Mouse (Mus musculus): Measurements from ENCODE around the gene Filip1l. TPM values are rescaled to one million over a fixed set of nuclear protein-coding genes. Genes with fewer than 3 reads are reported as not detected.
"Not testable (repeated sequence)": the region's sequence is repeated elsewhere in the genome, so short reads cannot be mapped to it uniquely, and the experiment has no call there.

Gene Filip1l
- polyA plus RNA-seq, 1 experiment from 2014 or later, result 26.0 TPM

DNA sequence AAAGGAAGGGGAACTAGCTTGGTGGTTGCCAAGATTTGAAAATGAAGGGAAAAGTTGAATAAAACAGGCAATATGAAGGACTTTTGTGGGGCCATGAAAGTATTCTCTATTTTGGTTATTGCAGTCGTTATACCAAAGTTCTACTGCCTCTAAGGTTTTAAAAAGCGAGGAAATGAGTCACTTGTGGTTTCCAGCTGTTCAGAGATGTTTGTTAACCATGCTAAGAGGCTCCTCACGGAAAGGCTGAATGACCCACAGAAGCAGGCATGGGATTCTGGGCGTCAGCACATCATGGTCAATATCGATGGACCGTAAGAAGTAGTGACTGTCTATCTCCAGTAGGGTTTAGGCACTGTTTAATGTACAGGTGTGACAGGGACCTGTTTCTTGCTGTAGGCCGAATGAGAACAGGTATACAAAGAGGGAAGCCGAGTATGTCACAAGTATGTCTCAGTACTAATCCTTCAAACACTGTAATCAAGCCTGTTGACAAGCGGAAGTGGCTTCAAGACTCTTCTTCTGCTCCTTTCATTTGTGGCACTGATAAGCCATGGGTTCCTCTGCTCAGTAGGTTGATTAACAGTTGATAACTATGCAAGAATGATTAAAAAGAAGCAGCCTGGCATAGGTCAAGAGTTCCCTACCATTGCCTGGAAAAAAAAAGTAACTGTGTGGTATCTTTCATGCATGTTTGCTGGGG is 25.9 kb downstream of the Filip1l start:
- H3K9me3 ChIP-seq (replicated peaks; ENCODE audit: control insufficient read depth, low read length), result no peaks in the 10 kb centered on the region
- H3K9ac ChIP-seq (ENCODE audit: low read depth, low read length), result no peak overlapping the region
- no peaks in the 10 kb centered on the region for H3K36me3 ChIP-seq (ENCODE audit: control insufficient read depth, insufficient read depth, low read length)
- no peak overlapping the region for H3K27ac ChIP-seq (ENCODE audit: low read depth, low read length)
- WGBS (ENCODE audit: insufficient replicate concordance), result 80% methylated on average over 9 of the region's 9 CpGs
- no peak overlapping the region for H3K4me3 ChIP-seq (ENCODE audit: low read depth, low read length)
- no peaks in the 10 kb centered on the region for H3K27me3 ChIP-seq (ENCODE audit: control insufficient read depth, insufficient read depth, low read length)
- H3K4me2 ChIP-seq, result no peak overlapping the region
- no peak for ATAC-seq (replicated peaks; ENCODE audit: insufficient number of reproducible peaks, low FRiP score, low TSS enrichment)
- no peaks in the 10 kb centered on the region for H3K4me1 ChIP-seq (ENCODE audit: control insufficient read depth, insufficient read depth, low read length)

DNA sequence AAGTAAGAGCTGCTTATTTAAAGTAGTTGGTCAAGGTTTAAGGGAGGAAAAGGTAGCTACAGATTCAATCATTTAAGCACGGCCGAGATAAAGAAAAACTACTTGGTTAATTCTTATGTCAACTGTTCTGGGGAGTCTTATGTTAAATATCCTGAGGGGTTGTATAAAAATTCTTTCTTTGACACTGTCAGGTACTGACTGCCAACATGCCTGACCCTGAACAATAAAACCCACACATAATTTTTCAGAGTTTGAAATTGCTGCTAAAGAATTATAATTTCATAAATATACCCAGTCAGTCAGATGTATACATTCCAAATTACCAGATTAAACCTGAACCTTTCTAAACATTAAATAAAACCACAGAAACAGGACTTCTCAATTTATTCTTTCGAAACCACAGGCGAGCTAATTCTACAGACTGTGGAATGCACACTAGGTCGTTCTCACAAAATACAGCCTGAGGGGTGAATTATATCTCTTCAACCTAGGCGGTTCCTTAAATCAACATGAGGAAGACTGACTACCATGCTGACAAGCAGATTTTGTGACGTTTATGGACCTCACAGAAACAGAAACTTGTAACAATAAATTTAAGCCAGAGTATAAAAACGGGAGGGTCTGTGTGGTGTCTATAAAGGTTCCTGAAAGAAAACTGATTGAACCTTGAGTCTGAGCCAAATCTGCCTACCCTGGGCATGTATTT is 30.5 kb downstream of the Filip1l start:
- WGBS (ENCODE audit: insufficient replicate concordance), result 73% methylated on average over 8 of the region's 8 CpGs
- H3K27me3 ChIP-seq (ENCODE audit: control insufficient read depth, insufficient read depth, low read length), result no peaks in the 10 kb centered on the region

DNA sequence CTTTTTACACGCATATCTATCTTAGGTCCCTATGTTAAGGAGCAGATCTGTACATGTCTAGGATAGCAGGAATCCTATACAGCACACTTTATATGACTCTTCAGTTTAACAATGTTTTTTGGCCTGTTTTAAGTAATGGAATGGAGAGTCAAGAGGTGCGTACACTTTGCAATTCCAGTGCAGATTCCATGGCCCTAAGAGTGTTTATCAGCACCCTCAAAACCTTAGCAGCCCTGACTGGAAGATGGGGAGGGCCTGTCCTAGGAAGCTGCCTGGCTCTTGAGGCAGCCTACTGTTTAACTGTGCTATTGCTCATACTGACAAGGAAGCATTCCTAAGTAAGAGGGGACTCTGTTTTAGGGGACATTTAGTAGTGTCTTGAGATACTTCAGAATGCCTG is 31.4 kb downstream of the Filip1l start:
- Histone ChIP-seq H3K9me3 (replicated peaks; ENCODE audit: control insufficient read depth, low read length) (no peaks in the 10 kb centered on the region), H3K4me2 (no peak overlapping the region), H3K4me1 (ENCODE audit: control insufficient read depth, insufficient read depth, low read length) (peaks cover 3% of the 10 kb centered on the region), H3K27me3 (ENCODE audit: control insufficient read depth, insufficient read depth, low read length) (no peaks in the 10 kb centered on the region), H3K4me3 (ENCODE audit: low read depth, low read length) (no peak overlapping the region), H3K9ac (ENCODE audit: low read depth, low read length) (no peak overlapping the region), H3K36me3 (ENCODE audit: control insufficient read depth, insufficient read depth, low read length) (no peaks in the 10 kb centered on the region), H3K27ac (ENCODE audit: low read depth, low read length) (no peak overlapping the region)
- 78% methylated on average over 2 of the region's 2 CpGs for WGBS (ENCODE audit: insufficient replicate concordance)
- ATAC-seq (replicated peaks; ENCODE audit: insufficient number of reproducible peaks, low FRiP score, low TSS enrichment), result no peak

More for the DNA sequence above, 30.5 kb downstream of the Filip1l start:
- no peak overlapping the region for H3K4me3 ChIP-seq (ENCODE audit: low read depth, low read length)
- H3K4me1 ChIP-seq (ENCODE audit: control insufficient read depth, insufficient read depth, low read length), result peaks cover 3% of the 10 kb centered on the region
- no peaks in the 10 kb centered on the region for H3K9me3 ChIP-seq (replicated peaks; ENCODE audit: control insufficient read depth, low read length)
- H3K36me3 ChIP-seq (ENCODE audit: control insufficient read depth, insufficient read depth, low read length), result no peaks in the 10 kb centered on the region
- no peak overlapping the region for H3K4me2 ChIP-seq
- ATAC-seq (replicated peaks; ENCODE audit: insufficient number of reproducible peaks, low FRiP score, low TSS enrichment), result no peak
- no peak overlapping the region for H3K9ac ChIP-seq (ENCODE audit: low read depth, low read length)
- H3K27ac ChIP-seq (ENCODE audit: low read depth, low read length), result no peak overlapping the region

DNA sequence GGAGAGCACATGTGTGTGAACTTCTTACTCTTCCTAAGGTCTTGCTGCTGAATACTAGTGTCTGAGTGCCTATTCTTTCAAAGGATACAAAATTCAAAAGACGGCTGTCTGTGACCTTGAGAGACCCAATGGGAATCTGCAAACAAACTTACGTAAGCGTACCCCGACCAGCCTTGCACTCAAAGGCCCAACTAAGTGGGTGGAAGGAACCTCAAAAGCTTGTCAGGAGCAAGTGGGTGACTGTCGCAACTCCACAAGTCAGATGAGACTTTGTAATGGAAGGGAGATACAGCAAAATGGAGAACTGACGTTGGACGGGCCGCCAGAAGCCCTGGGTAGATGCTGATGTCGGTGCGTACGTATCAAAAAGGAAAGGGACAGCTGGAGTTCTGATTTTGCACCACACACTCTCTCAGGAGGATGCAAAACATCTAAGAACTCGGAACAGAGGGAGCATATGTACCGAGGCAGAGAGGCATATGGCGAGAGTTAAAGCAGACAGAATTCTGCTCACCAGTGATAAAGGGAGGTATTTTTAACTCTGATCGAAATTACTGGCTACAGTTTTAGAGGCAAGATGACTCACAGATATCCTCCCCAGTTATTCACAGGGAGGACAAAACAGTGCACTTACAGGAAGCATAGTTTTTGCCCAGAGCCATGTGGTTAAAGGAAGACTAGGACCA is 36.8 kb downstream of the Filip1l start:
- Histone ChIP-seq H3K9me3 (replicated peaks; ENCODE audit: control insufficient read depth, low read length) (no peaks in the 10 kb centered on the region), H3K4me3 (ENCODE audit: low read depth, low read length) (no peak overlapping the region), H3K27me3 (ENCODE audit: control insufficient read depth, insufficient read depth, low read length) (no peaks in the 10 kb centered on the region), H3K4me1 (ENCODE audit: control insufficient read depth, insufficient read depth, low read length) (peaks cover 2% of the 10 kb centered on the region; the same call in 1 of the 2 replicates), H3K4me2 (no peak overlapping the region), H3K9ac (ENCODE audit: low read depth, low read length) (no peak overlapping the region), H3K36me3 (ENCODE audit: control insufficient read depth, insufficient read depth, low read length) (no peaks in the 10 kb centered on the region), H3K27ac (ENCODE audit: low read depth, low read length) (no peak overlapping the region)
- 72% methylated on average over 15 of the region's 15 CpGs for WGBS (ENCODE audit: insufficient replicate concordance)
- no peak for ATAC-seq (replicated peaks; ENCODE audit: insufficient number of reproducible peaks, low FRiP score, low TSS enrichment)

DNA sequence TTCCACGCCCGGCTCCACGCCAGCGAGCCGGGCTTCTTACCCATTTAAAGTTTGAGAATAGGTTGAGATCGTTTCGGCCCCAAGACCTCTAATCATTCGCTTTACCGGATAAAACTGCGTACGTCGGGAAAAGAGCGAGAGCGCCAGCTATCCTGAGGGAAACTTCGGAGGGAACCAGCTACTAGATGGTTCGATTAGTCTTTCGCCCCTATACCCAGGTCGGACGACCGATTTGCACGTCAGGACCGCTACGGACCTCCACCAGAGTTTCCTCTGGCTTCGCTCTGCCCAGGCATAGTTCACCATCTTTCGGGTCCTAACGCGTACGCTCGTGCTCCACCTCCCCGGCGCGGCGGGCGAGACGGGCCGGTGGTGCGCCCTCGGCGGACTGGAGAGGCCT is 38.3 kb downstream of the Filip1l start:
- H3K4me1 ChIP-seq (ENCODE audit: control insufficient read depth, insufficient read depth, low read length); H3K36me3 ChIP-seq (ENCODE audit: control insufficient read depth, insufficient read depth, low read length); H3K9ac ChIP-seq (ENCODE audit: low read depth, low read length); H3K4me3 ChIP-seq (ENCODE audit: low read depth, low read length); H3K4me2 ChIP-seq; H3K9me3 ChIP-seq (replicated peaks; ENCODE audit: control insufficient read depth, low read length); H3K27me3 ChIP-seq (ENCODE audit: control insufficient read depth, insufficient read depth, low read length); ATAC-seq (replicated peaks; ENCODE audit: insufficient number of reproducible peaks, low FRiP score, low TSS enrichment); H3K27ac ChIP-seq (ENCODE audit: low read depth, low read length): not testable (repeated sequence)
- 24% methylated on average over 25 of the region's 39 CpGs for WGBS (ENCODE audit: insufficient replicate concordance)

DNA sequence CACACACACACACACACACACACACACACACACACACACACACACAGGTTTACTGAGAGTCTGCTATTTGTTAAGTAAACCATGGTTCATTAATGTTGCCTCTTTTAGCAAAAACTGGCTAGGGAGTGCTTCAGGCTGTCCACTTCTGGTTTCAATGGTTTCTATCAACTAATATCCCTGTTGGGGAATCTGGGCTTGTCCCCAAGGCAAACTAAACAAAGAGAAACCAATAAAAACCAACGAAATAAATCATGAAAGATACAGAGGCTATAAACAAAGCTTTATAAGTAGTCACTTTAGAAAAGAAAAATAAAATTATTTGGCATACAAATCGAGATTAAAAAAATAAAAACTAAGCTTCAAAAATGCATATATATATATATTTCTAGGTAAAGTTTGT is 39.6 kb downstream of the Filip1l start:
- no peaks in the 10 kb centered on the region for H3K9me3 ChIP-seq (replicated peaks; ENCODE audit: control insufficient read depth, low read length)
- H3K4me1 ChIP-seq (ENCODE audit: control insufficient read depth, insufficient read depth, low read length), result 0 out of 2 replicates have a peak, but pooled peaks cover 2% of the 10 kb centered on the region
- WGBS (ENCODE audit: insufficient replicate concordance), result 62% methylated on average over 2 of the region's 2 CpGs
- H3K27me3 ChIP-seq (ENCODE audit: control insufficient read depth, insufficient read depth, low read length), result no peaks in the 10 kb centered on the region
- H3K27ac ChIP-seq (ENCODE audit: low read depth, low read length), result no peak overlapping the region
- H3K4me2 ChIP-seq, result no peak overlapping the region
- H3K9ac ChIP-seq (ENCODE audit: low read depth, low read length), result no peak overlapping the region
- no peak for ATAC-seq (replicated peaks; ENCODE audit: insufficient number of reproducible peaks, low FRiP score, low TSS enrichment)
- H3K4me3 ChIP-seq (ENCODE audit: low read depth, low read length), result no peak overlapping the region
- no peaks in the 10 kb centered on the region for H3K36me3 ChIP-seq (ENCODE audit: control insufficient read depth, insufficient read depth, low read length)

DNA sequence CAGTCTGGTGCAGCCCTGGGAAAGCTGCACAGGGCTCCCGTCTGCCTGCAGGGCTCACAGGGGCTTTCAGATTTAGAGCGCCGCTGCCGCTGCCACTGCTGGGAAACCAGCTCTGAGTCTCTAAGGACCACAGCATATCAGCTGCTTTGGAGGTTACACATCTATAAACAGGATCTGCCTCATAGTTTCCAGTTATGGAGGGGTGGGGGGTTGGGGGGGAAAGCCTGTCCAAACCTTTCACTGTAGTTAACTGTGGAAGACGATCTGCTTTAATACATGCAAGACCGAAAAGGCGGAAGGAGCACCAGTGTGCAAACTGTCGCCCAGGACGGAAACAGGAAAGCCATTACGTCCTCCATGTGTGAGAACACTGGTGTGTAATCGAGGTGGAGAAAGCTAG is 40.3 kb downstream of the Filip1l start:
- Histone ChIP-seq H3K36me3 (ENCODE audit: control insufficient read depth, insufficient read depth, low read length) (no peaks in the 10 kb centered on the region), H3K4me2 (peak overlapping the region; percentile 29), H3K27me3 (ENCODE audit: control insufficient read depth, insufficient read depth, low read length) (no peaks in the 10 kb centered on the region), H3K4me1 (ENCODE audit: control insufficient read depth, insufficient read depth, low read length) (0 out of 2 replicates have a peak, but pooled peaks cover 2% of the 10 kb centered on the region), H3K9me3 (replicated peaks; ENCODE audit: control insufficient read depth, low read length) (no peaks in the 10 kb centered on the region), H3K27ac (ENCODE audit: low read depth, low read length) (peak overlapping the region; percentile 57), H3K9ac (ENCODE audit: low read depth, low read length) (no peak overlapping the region), H3K4me3 (ENCODE audit: low read depth, low read length) (no peak overlapping the region)
- no peak for ATAC-seq (replicated peaks; ENCODE audit: insufficient number of reproducible peaks, low FRiP score, low TSS enrichment)
- WGBS (ENCODE audit: insufficient replicate concordance), result 55% methylated on average over 11 of the region's 11 CpGs

DNA sequence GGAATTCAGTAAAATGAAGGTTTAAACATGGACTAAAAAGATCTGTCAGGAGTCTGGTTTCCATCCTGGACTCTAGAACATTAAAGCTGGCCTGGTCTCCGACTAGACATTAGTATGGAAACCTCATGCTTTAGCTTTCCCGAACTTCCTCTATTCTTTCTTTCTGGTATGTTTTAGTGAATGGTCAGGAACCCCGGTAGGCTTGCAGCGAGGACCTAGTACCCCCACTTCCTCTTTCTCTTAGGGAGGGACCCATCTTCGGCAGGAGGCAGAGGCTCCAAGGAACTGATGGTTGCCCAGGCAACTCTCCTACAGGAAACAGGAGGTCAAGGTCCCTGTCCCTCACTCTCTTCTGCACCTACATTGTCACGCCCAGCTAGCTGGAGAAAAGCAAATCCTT is 43.4 kb downstream of the Filip1l start:
- H3K4me1 ChIP-seq (ENCODE audit: control insufficient read depth, insufficient read depth, low read length), result no peaks in the 10 kb centered on the region
- H3K9ac ChIP-seq (ENCODE audit: low read depth, low read length), result no peak overlapping the region
- no peak for ATAC-seq (replicated peaks; ENCODE audit: insufficient number of reproducible peaks, low FRiP score, low TSS enrichment)
- WGBS (ENCODE audit: insufficient replicate concordance), result 67% methylated on average over 6 of the region's 6 CpGs
- H3K36me3 ChIP-seq (ENCODE audit: control insufficient read depth, insufficient read depth, low read length), result no peaks in the 10 kb centered on the region
- H3K27ac ChIP-seq (ENCODE audit: low read depth, low read length), result no peak overlapping the region
- H3K9me3 ChIP-seq (replicated peaks; ENCODE audit: control insufficient read depth, low read length), result no peaks in the 10 kb centered on the region
- no peak overlapping the region for H3K4me3 ChIP-seq (ENCODE audit: low read depth, low read length)
- no peak overlapping the region for H3K4me2 ChIP-seq
- no peaks in the 10 kb centered on the region for H3K27me3 ChIP-seq (ENCODE audit: control insufficient read depth, insufficient read depth, low read length)

Data from heart, embryonic 11.5 days (tissue).